Mouse (Mus musculus): ENCODE data around the gene Dgcr8.

GRCm38 (mm10) chr16:18253866-18254265 is 35.2 kb downstream of the Dgcr8 start:
- TF ChIP-seq CTCF (IDR thresholded peaks at IDR 0.05; ENCODE audit: extremely low read depth, insufficient read length, insufficient replicate concordance, low read depth, low read length) (no peak), POLR2A (IDR thresholded peaks at IDR 0.05; ENCODE audit: low read depth, low read length) (no peak)

Data from small intestine, adult 2 months (tissue).